Mouse (Mus musculus) liver, embryonic 14.5 days (tissue): ENCODE results near the gene Vti1b. TPM values are rescaled to one million over a fixed set of nuclear protein-coding genes. Genes with fewer than 3 reads are reported as not detected.
A peak's percentile ranks its signal among the peaks of the same experiment; 100 is the strongest.

ENCODE experiments used
- ATAC-seq: fragments of 200-750 bp; cut with Nextera tagmentation; 2 replicates; pipeline ENCODE4 v1.8.0; 2017; ENCODE audit warnings: moderate number of reproducible peaks, mild to moderate bottlenecking, moderate library complexity; ENCODE audit not compliant: insufficient read depth
- DNase-seq, 3 experiments: peaks; one replicate each; pipeline ENCODE4 v3.0.0-alpha.2; 2012 to 2013; ENCODE audit warnings: low read depth in 3 of 3, low spot score in 3 of 3
- H3K27ac ChIP-seq: fragments of 300-500 bp; sonication (generic); 2 replicates; pipeline ENCODE4 v1.5.1; 2014; ENCODE audit warnings: moderate library complexity, mild to moderate bottlenecking, control low read depth, inconsistent platforms
- H3K27me3 ChIP-seq: fragments of 300-500 bp; sonication (generic); 2 replicates; pipeline ENCODE4 v1.6.1; 2014; ENCODE audit warnings: mild to moderate bottlenecking, low read length, moderate library complexity; ENCODE audit not compliant: control insufficient read depth, insufficient read depth
- H3K36me3 ChIP-seq: fragments of 300-500 bp; sonication (generic); replicated peaks from 2 replicates; pipeline ENCODE4 v1.6.1; 2014; ENCODE audit warnings: low read depth; ENCODE audit not compliant: control insufficient read depth, insufficient read depth
- H3K4me1 ChIP-seq, 2 experiments: fragments of 200-500 bp in 1 of 2; fragments of 300-500 bp in 1 of 2; sonication (generic) in 1 of 2; replicated peaks; 2 replicates each; pipeline ENCODE4 v1.6.1; 2012 to 2014; ENCODE audit warnings: antibody characterized with exemption in 1 of 2, inconsistent platforms in 1 of 2, low read length in 1 of 2; ENCODE audit not compliant: control insufficient read depth in 2 of 2, insufficient read depth in 2 of 2
- H3K4me2 ChIP-seq: fragments of 300-500 bp; sonication (generic); 2 replicates; pipeline ENCODE4 v1.6.1; 2014; ENCODE audit warnings: low read depth, mild to moderate bottlenecking, control low read depth, moderate library complexity
- H3K4me3 ChIP-seq, 2 experiments: fragments of 200-500 bp in 1 of 2; fragments of 300-500 bp in 1 of 2; sonication (generic) in 1 of 2; 2 replicates each; pipeline ENCODE4 v1.5.1; 2012 to 2014; ENCODE audit warnings: low read depth in 2 of 2, low read length in 2 of 2, mild to moderate bottlenecking in 2 of 2, control low read depth in 1 of 2, inconsistent platforms in 1 of 2, moderate library complexity in 1 of 2; ENCODE audit not compliant: insufficient read depth in 1 of 2
- H3K9ac ChIP-seq: fragments of 300-500 bp; sonication (generic); replicated peaks from 2 replicates; pipeline ENCODE4 v1.6.1; 2014; ENCODE audit warnings: mild to moderate bottlenecking, control low read depth, moderate library complexity
- H3K9me3 ChIP-seq: fragments of 300-500 bp; sonication (generic); 2 replicates; pipeline ENCODE4 v1.6.1; 2016; ENCODE audit warnings: low read length, mixed read lengths; ENCODE audit not compliant: control insufficient read depth
- CTCF ChIP-seq: IDR thresholded peaks from 2 replicates; pipeline ENCODE4 v1.5.1; 2016; ENCODE audit warnings: antibody characterized with exemption, low read depth, control low read depth
- EP300 ChIP-seq: IDR thresholded peaks from 2 replicates; pipeline ENCODE4 v1.6.1; 2016; ENCODE audit warnings: antibody characterized with exemption, low read depth
- WGBS: fragments of 180-500 bp; shearing (Covaris S2); extraction: QIAGEN DNeasy Blood & Tissue Kit; methylation state at CpG from one replicate; pipeline ENCODE4 v1.1.7; 2014; ENCODE audit not compliant: insufficient replicate concordance; 5-methylcytosine and 5-hydroxymethylcytosine counted together
- polyA plus RNA-seq, 2 experiments: library from polyadenylated mRNA; depleted of rRNA in 1 of 2; stranded (reverse) in 1 of 2; unstranded in 1 of 2; fragments of >200 nt; fragmentation: Nextera tagmentation in 1 of 2; extraction: Ambion mirVana in 1 of 2; gene quantifications; 2 replicates each; pipeline versions ENCODE4 v1.2.1 to v1.2.3; 2012 to 2014

Vti1b gene
- polyA plus RNA-seq, 2 experiments: 16.0 to 34.9 TPM

- Histone ChIP-seq H3K9me3 (no peaks in the 10 kb centered on the region), H3K4me3 (no peak overlapping the region), H3K4me2 (no peak overlapping the region), H3K4me1 (no peaks in the 10 kb centered on the region), H3K27ac (no peak overlapping the region), H3K9ac (no peak overlapping the region), H3K27me3 (peaks cover 36% of the 10 kb centered on the region), H3K36me3 (no peaks in the 10 kb centered on the region)
- DNase-seq (peak in 1 of 3 experiments; percentile 23), ATAC-seq (no peak)
- TF ChIP-seq CTCF (no peak), EP300 (no peak)
- WGBS: 18% methylated on average over 5 of the region's 5 CpGs
Observed at GRCm38 (mm10) chr12:79131706-79132460, 40.6 kb downstream of the Vti1b start.

- Histone ChIP-seq H3K27ac (no peak overlapping the region), H3K9me3 (no peaks in the 10 kb centered on the region), H3K27me3 (peaks cover 36% of the 10 kb centered on the region), H3K4me2 (peak overlapping the region; percentile 56), H3K4me1 (no peaks in the 10 kb centered on the region), H3K9ac (no peak overlapping the region), H3K4me3 (no peak overlapping the region), H3K36me3 (no peaks in the 10 kb centered on the region)
- no peak for DNase-seq
- no peak for ATAC-seq
- TF ChIP-seq CTCF: no peak
- TF ChIP-seq EP300: no peak
- 4% methylated on average over 22 of the region's 22 CpGs for WGBS
Observed at GRCm38 (mm10) chr12:79131178-79131675, 41.2 kb downstream of the Vti1b start.

- TF ChIP-seq EP300 (no peak), CTCF (no peak)
- 1% methylated on average over 47 of the region's 47 CpGs for WGBS
- Histone ChIP-seq H3K4me1 (no peaks in the 10 kb centered on the region), H3K9ac (no peak within 1 kb of the TSS), H3K4me3 (peak within 1 kb of the TSS in 1 of 2 experiments; percentile 21; a peak in 1 of 4 replicates), H3K27ac (no peak within 1 kb of the TSS), H3K36me3 (no peaks in the 10 kb centered on the region), H3K4me2 (peak within 1 kb of the TSS; percentile 56), H3K9me3 (no peaks in the 10 kb centered on the region), H3K27me3 (peaks cover 36% of the 10 kb centered on the region)
- DNase-seq: peak; percentile 22 to 27 (median 24)
- peak; percentile 51; the same call in 1 of the 2 replicates for ATAC-seq
Observed at GRCm38 (mm10) chr12:79130299-79131177, 41.9 kb downstream of the Vti1b start, which contains the start of gene Arg2. TSS of gene Arg2 (plus strand) at chr12:79130777.

- H3K4me3 ChIP-seq: no peak overlapping the region
- H3K27me3 ChIP-seq: no peaks in the 10 kb centered on the region
- 26% methylated on average over 3 of the region's 3 CpGs for WGBS
- TF ChIP-seq EP300 (no peak), CTCF (peak; percentile 26; the same call in 1 of the 2 replicates)
- H3K27ac ChIP-seq: no peak overlapping the region
- no peaks in the 10 kb centered on the region for H3K4me1 ChIP-seq
- ATAC-seq (no peak), DNase-seq (no peak)
- no peak overlapping the region for H3K9ac ChIP-seq
- H3K36me3 ChIP-seq: no peaks in the 10 kb centered on the region
- no peaks in the 10 kb centered on the region for H3K9me3 ChIP-seq
- H3K4me2 ChIP-seq: no peak overlapping the region
Observed at GRCm38 (mm10) chr12:79122820-79123219, 49.6 kb downstream of the Vti1b start.
